Mouse (Mus musculus) retina, postnatal 7 days (tissue): Measurements from ENCODE around the gene Got1.

ENCODE experiments used
- DNase-seq: peaks from one replicate; pipeline ENCODE4 v3.0.0-alpha.2; 2012; ENCODE audit warnings: low read depth, low spot score

Gene Got1

GRCm38 (mm10) chr19:43480512-43480911, 43.9 kb downstream of the Got1 start:
- no peak for DNase-seq

- DNase-seq: no peak
Measured at GRCm38 (mm10) chr19:43479431-43479830, 45.0 kb downstream of the Got1 start.

GRCm38 (mm10) chr19:43478891-43479290, 45.5 kb downstream of the Got1 start:
- DNase-seq: peak; percentile 57

- DNase-seq: no peak
Measured at GRCm38 (mm10) chr19:43477436-43477835, 47.0 kb downstream of the Got1 start.

GRCm38 (mm10) chr19:43476063-43476462, 48.3 kb downstream of the Got1 start:
- DNase-seq: no peak

GRCm38 (mm10) chr19:43475642-43476041, 48.8 kb downstream of the Got1 start:
- no peak for DNase-seq

- no peak for DNase-seq
Measured at GRCm38 (mm10) chr19:43472781-43473180, 51.6 kb downstream of the Got1 start.

- no peak for DNase-seq
Measured at GRCm38 (mm10) chr19:43472331-43472730, 52.1 kb downstream of the Got1 start.

- DNase-seq: no peak
Measured at GRCm38 (mm10) chr19:43469333-43469732, 55.1 kb downstream of the Got1 start.

GRCm38 (mm10) chr19:43467927-43468685, 56.3 kb downstream of the Got1 start:
- no peak for DNase-seq

GRCm38 (mm10) chr19:43465601-43466255, 58.7 kb downstream of the Got1 start:
- DNase-seq: no peak

GRCm38 (mm10) chr19:43465076-43465475, 59.3 kb downstream of the Got1 start:
- DNase-seq: no peak

GRCm38 (mm10) chr19:43464294-43464687, 60.1 kb downstream of the Got1 start:
- DNase-seq: no peak

- DNase-seq: no peak
Measured at GRCm38 (mm10) chr19:43463546-43464293, 60.7 kb downstream of the Got1 start.

- no peak for DNase-seq
Measured at GRCm38 (mm10) chr19:43462141-43462540, 62.3 kb downstream of the Got1 start.

- DNase-seq: no peak
Measured at GRCm38 (mm10) chr19:43460481-43460880, 63.9 kb downstream of the Got1 start.

- no peak for DNase-seq
Measured at GRCm38 (mm10) chr19:43459948-43460347, 64.5 kb downstream of the Got1 start.

GRCm38 (mm10) chr19:43453025-43453424, 71.4 kb downstream of the Got1 start:
- no peak for DNase-seq

- no peak for DNase-seq
Measured at GRCm38 (mm10) chr19:43452176-43452575, 72.2 kb downstream of the Got1 start.

GRCm38 (mm10) chr19:43451563-43451962, 72.8 kb downstream of the Got1 start:
- DNase-seq: no peak
